Mouse (Mus musculus) cerebellum, adult 2 months (tissue): ENCODE measurements at regions not wholly inside any gene's neighbourhood (a gene's known extent, or its start where the extent isn't known, plus 50 kb on each side); places are given as distances from the start of the nearest gene placed in this dataset.

ENCODE experiments used
- CTCF ChIP-seq: fragments of 200-500 bp; IDR thresholded peaks from 2 replicates; pipeline ENCODE4 v1.5.1; 2011; ENCODE audit warnings: low read depth, mild to moderate bottlenecking, control low read depth, low read length, moderate library complexity, borderline replicate concordance; ENCODE audit not compliant: insufficient read depth
- POLR2A ChIP-seq: fragments of 200-500 bp; IDR thresholded peaks from 2 replicates; pipeline ENCODE4 v1.6.1; 2011; ENCODE audit warnings: low read length, control low read depth, borderline replicate concordance; ENCODE audit not compliant: insufficient read depth

GRCm38 (mm10) chr8:4836651-4837050, 57.3 kb upstream of the Shcbp1 start:
- TF ChIP-seq CTCF (no peak), POLR2A (no peak)
